Mouse (Mus musculus) neural tube, embryonic 12.5 days (tissue): Measurements from ENCODE around the gene Cmtm6. TPM values are rescaled to one million over a fixed set of nuclear protein-coding genes. Genes with fewer than 3 reads are reported as not detected.
"Not testable (repeated sequence)": the region's sequence is repeated elsewhere in the genome, so short reads cannot be mapped to it uniquely, and the experiment has no call there.

Experiments used
- ATAC-seq: fragments of 200-750 bp; cut with Nextera tagmentation; 2 replicates; pipeline ENCODE4 v1.8.0; 2017; ENCODE audit warnings: low read depth, mild to moderate bottlenecking, moderate TSS enrichment, moderate library complexity; ENCODE audit not compliant: low FRiP score
- H3K27ac ChIP-seq: fragments of 300-500 bp; sonication (generic); 2 replicates; pipeline ENCODE4 v1.5.1; 2016
- H3K27me3 ChIP-seq: fragments of 300-500 bp; sonication (generic); replicated peaks from 2 replicates; pipeline ENCODE4 v1.6.1; 2016; ENCODE audit warnings: mild to moderate bottlenecking
- H3K36me3 ChIP-seq: fragments of 300-500 bp; sonication (generic); 2 replicates; pipeline ENCODE4 v1.6.1; 2016; ENCODE audit warnings: mild to moderate bottlenecking
- H3K4me1 ChIP-seq: fragments of 300-500 bp; sonication (generic); 2 replicates; pipeline ENCODE4 v1.6.1; 2016
- H3K4me2 ChIP-seq: fragments of 300-500 bp; sonication (generic); replicated peaks from 2 replicates; pipeline ENCODE4 v1.6.1; 2016; ENCODE audit warnings: mild to moderate bottlenecking
- H3K4me3 ChIP-seq: fragments of 300-500 bp; sonication (generic); 2 replicates; pipeline ENCODE4 v1.5.1; 2016
- H3K9ac ChIP-seq: fragments of 300-500 bp; sonication (generic); 2 replicates; pipeline ENCODE4 v1.6.1; 2016; ENCODE audit warnings: mild to moderate bottlenecking
- H3K9me3 ChIP-seq: fragments of 300-500 bp; sonication (generic); 2 replicates; pipeline ENCODE4 v1.6.1; 2016; ENCODE audit warnings: mild to moderate bottlenecking
- WGBS: fragments of 180-500 bp; shearing (Covaris S2); methylation state at CpG from one replicate; pipeline ENCODE4 v1.1.7; 2016; 5-methylcytosine and 5-hydroxymethylcytosine counted together
- polyA plus RNA-seq: library from polyadenylated mRNA; unstranded; fragments of >200 nt; fragmentation: Nextera tagmentation; extraction: Ambion mirVana; gene quantifications from 2 replicates; pipeline ENCODE4 v1.2.1, GENCODE M21; 2016

Cmtm6 gene
- polyA plus RNA-seq, 1 experiment from 2014 or later, result 24.6 TPM

DNA sequence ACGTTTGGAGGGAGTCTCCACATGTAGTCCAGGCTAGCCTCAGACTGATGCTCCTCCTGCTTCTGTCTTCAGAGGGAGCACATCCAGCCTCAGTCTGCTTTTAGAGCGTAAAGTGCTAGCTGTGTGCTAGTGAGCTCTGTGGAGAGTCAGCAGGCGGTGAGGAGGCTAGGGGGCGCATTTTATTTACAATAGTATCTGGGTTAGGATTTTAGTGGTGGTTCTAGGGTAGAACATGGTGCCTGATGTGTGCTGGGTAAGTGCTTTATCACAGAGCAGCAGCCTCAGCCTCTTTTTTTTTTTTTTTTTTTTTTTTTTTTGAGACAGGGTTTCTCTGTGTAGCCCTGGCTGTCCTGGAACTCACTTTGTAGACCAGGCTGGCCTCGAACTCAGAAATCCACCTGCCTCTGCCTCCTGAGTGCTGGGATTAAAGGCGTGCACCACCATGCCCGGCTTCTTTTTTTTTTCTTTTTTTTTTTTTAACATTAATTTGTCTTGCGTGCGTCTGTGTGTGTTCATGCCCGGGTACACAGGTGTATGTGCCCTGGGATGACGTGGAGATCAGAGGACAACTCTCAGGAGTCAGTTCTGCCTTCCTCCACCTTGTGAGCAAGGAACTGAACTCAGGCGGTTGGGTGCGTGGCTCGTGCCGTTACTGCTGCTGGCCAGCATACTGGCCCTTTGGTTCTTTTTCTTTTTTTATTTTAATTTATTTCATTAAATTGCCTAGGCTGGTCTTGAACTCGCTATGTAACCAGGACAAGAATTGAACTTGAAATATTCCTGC, 30.8 kb upstream of the Cmtm6 start:
- Histone ChIP-seq H3K4me2 (no peak overlapping the region), H3K9ac (no peak overlapping the region), H3K27ac (no peak overlapping the region), H3K27me3 (no peaks in the 10 kb centered on the region), H3K4me1 (no peaks in the 10 kb centered on the region), H3K9me3 (no peaks in the 10 kb centered on the region), H3K36me3 (peaks cover 20% of the 10 kb centered on the region), H3K4me3 (no peak overlapping the region)
- no peak for ATAC-seq
- WGBS, result 93% methylated on average over 16 of the region's 16 CpGs

GRCm38 (mm10) chr9:114701031-114701430, 29.9 kb upstream of the Cmtm6 start:
- Histone ChIP-seq H3K9ac (no peak overlapping the region), H3K4me2 (no peak overlapping the region), H3K27ac (no peak overlapping the region), H3K36me3 (peaks cover 27% of the 10 kb centered on the region), H3K4me1 (no peaks in the 10 kb centered on the region), H3K9me3 (no peaks in the 10 kb centered on the region), H3K4me3 (no peak overlapping the region), H3K27me3 (no peaks in the 10 kb centered on the region)
- 90% methylated on average over 2 of the region's 2 CpGs for WGBS
- ATAC-seq, result no peak

- WGBS, result 97% methylated on average over 4 of the region's 4 CpGs
- Histone ChIP-seq H3K4me3 (no peak overlapping the region), H3K4me2 (no peak overlapping the region), H3K27ac (no peak overlapping the region), H3K9ac (no peak overlapping the region), H3K9me3 (no peaks in the 10 kb centered on the region), H3K27me3 (no peaks in the 10 kb centered on the region), H3K4me1 (no peaks in the 10 kb centered on the region), H3K36me3 (peaks cover 34% of the 10 kb centered on the region)
- no peak for ATAC-seq
Observed at GRCm38 (mm10) chr9:114701921-114702320, 29.0 kb upstream of the Cmtm6 start.

GRCm38 (mm10) chr9:114707805-114708204, 23.1 kb upstream of the Cmtm6 start:
- ATAC-seq, result no peak
- H3K27me3 ChIP-seq, result no peaks in the 10 kb centered on the region
- 100% methylated on average over 4 of the region's 4 CpGs for WGBS
- H3K4me3 ChIP-seq, result no peak overlapping the region
- no peak overlapping the region for H3K27ac ChIP-seq
- H3K4me1 ChIP-seq, result no peaks in the 10 kb centered on the region
- H3K9me3 ChIP-seq, result no peaks in the 10 kb centered on the region
- no peak overlapping the region for H3K4me2 ChIP-seq
- H3K36me3 ChIP-seq, result peaks cover 60% of the 10 kb centered on the region
- H3K9ac ChIP-seq, result no peak overlapping the region

DNA sequence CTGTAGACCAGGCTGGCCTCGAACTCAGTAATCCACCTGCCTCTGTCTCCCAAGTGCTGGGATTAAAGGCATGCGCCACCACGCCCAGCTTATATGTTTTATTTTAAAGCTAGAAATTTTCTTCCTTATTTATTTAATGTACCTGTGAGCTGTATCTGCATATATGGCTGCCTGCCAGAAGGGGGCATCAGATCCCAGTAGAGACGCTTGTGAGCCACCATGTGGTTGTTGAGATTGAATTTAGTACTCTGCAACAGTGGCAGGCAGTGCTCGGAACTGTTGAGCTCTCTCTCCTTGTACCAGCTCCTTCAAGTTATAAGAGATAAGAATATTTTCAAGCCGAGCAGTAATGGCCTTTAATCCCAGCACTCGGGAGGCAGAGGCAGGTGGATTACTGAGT, 20.6 kb upstream of the Cmtm6 start:
- peaks cover 76% of the 10 kb centered on the region for H3K36me3 ChIP-seq
- H3K9me3 ChIP-seq, result no peaks in the 10 kb centered on the region
- H3K9ac ChIP-seq, result no peak overlapping the region
- WGBS, result 86% methylated on average over 7 of the region's 7 CpGs
- H3K4me1 ChIP-seq, result no peaks in the 10 kb centered on the region
- no peak overlapping the region for H3K27ac ChIP-seq
- H3K4me2 ChIP-seq, result no peak overlapping the region
- H3K4me3 ChIP-seq, result no peak overlapping the region
- no peaks in the 10 kb centered on the region for H3K27me3 ChIP-seq
- ATAC-seq, result no peak

DNA sequence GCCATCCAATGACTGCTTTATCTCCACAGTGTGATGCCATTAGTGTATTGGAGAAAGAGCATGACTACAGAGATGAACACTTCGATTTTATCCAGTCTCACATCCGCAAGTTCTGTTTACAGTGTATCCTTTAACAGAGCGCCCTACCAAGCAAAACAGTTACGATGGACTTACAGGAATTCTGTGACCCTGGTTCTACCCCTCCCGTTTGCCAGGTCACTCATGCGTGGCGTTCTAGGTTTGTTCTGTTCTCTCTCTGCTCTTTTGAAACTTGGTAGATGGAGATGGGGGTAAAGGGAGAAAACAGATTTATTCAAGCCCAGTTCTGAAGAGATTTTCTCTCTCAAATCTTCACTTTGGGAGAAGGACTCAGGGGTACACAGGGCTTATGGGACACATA, 17.4 kb upstream of the Cmtm6 start:
- Histone ChIP-seq H3K27ac (no peak overlapping the region), H3K9ac (no peak overlapping the region), H3K4me1 (no peaks in the 10 kb centered on the region), H3K27me3 (no peaks in the 10 kb centered on the region), H3K36me3 (peaks cover 78% of the 10 kb centered on the region), H3K4me2 (no peak overlapping the region), H3K4me3 (no peak overlapping the region), H3K9me3 (no peaks in the 10 kb centered on the region)
- ATAC-seq, result no peak
- 95% methylated on average over 7 of the region's 7 CpGs for WGBS

GRCm38 (mm10) chr9:114716677-114717331, 14.1 kb upstream of the Cmtm6 start:
- Histone ChIP-seq H3K9ac (no peak overlapping the region), H3K27ac (no peak overlapping the region), H3K4me1 (no peaks in the 10 kb centered on the region), H3K36me3 (peaks cover 90% of the 10 kb centered on the region), H3K4me3 (no peak overlapping the region), H3K27me3 (no peaks in the 10 kb centered on the region), H3K9me3 (no peaks in the 10 kb centered on the region), H3K4me2 (no peak overlapping the region)
- WGBS, result 78% methylated on average over 18 of the region's 18 CpGs
- ATAC-seq, result no peak

- no peak overlapping the region for H3K9ac ChIP-seq
- 8% methylated on average over 3 of the region's 3 CpGs for WGBS
- H3K27ac ChIP-seq, result no peak overlapping the region
- H3K4me3 ChIP-seq, result no peak overlapping the region
- H3K4me2 ChIP-seq, result no peak overlapping the region
- H3K27me3 ChIP-seq, result no peaks in the 10 kb centered on the region
- peaks cover 8% of the 10 kb centered on the region for H3K4me1 ChIP-seq
- H3K9me3 ChIP-seq, result no peaks in the 10 kb centered on the region
- peaks cover 32% of the 10 kb centered on the region for H3K36me3 ChIP-seq
- ATAC-seq, result no peak
Observed at GRCm38 (mm10) chr9:114727315-114727714, 3.6 kb upstream of the Cmtm6 start.

GRCm38 (mm10) chr9:114728432-114728831, 2.5 kb upstream of the Cmtm6 start:
- H3K9me3 ChIP-seq, H3K9ac ChIP-seq, H3K27me3 ChIP-seq, ATAC-seq, H3K27ac ChIP-seq, H3K4me3 ChIP-seq, H3K4me2 ChIP-seq, H3K4me1 ChIP-seq: not testable (repeated sequence)
- H3K36me3 ChIP-seq, result peaks cover 23% of the 10 kb centered on the region
- 67% methylated on average over 2 of the region's 2 CpGs for WGBS

DNA sequence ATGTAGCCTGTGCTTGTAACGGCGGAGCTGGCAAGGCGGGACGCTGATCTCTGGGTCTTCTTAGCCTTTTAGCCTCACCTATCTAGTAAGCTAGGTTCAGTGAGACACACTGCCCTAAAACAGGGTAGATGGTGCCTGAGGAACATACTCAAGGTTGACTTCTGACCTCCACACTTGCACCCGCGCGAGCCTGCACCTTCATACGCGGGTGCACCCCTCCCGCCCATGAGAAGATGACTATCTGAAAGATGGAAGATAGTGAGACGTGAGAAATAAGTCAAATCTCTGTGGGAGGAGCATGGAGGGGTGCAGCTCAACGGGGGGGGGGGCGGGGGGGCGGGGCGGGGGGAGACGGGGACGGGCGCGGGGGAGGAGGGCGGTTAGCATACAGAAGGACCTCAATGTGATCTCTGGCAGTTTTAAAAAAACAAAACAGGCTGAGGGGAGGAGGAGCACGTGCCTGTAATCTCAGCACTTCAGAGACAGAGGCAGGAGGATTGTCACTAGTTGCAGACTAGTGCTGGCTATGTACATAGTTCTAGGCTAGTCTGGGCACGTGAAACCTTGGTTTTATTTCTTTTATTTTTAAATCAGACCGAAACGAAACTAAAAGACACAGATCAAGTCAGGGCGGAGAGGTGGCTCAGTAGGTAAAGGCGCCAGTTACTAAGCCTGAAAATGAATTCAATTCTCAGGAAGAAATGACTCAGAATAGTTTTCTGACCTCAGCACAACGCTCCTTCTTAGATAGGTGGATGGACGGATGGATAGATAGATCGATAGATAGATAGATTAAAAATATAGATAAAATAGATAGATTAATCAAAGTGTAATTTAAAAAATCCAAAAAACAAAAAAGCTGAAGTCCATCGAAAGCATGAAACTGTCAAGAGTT, 758 bp upstream of the Cmtm6 start:
- peak overlapping the region; percentile 75 for H3K4me2 ChIP-seq
- 41% methylated on average over 27 of the region's 30 CpGs for WGBS

GRCm38 (mm10) chr9:114731871-114732682, 1.2 kb downstream of the Cmtm6 start:
- Histone ChIP-seq H3K27me3 (no peaks in the 10 kb centered on the region), H3K9ac (peak overlapping the region; percentile 87), H3K4me1 (peaks cover 15% of the 10 kb centered on the region), H3K4me3 (peak overlapping the region; percentile 82), H3K4me2 (peak overlapping the region; percentile 75), H3K9me3 (no peaks in the 10 kb centered on the region), H3K27ac (no peak overlapping the region), H3K36me3 (no peaks in the 10 kb centered on the region)
- 75% methylated on average over 12 of the region's 12 CpGs for WGBS
- ATAC-seq, result no peak

More for the DNA sequence above, 758 bp upstream of the Cmtm6 start:
- Histone ChIP-seq H3K27me3 (no peaks in the 10 kb centered on the region), H3K9ac (no peak overlapping the region), H3K4me3 (no peak overlapping the region; the same call in 1 of the 2 replicates), H3K4me1 (peaks cover 15% of the 10 kb centered on the region), H3K27ac (no peak overlapping the region), H3K9me3 (no peaks in the 10 kb centered on the region), H3K36me3 (peaks cover 7% of the 10 kb centered on the region)
- no peak for ATAC-seq
